Mouse (Mus musculus) embryonic facial prominence, embryonic 12.5 days (tissue): ENCODE measurements around the gene Thnsl1. TPM values are rescaled to one million over a fixed set of nuclear protein-coding genes. Genes with fewer than 3 reads are reported as not detected.

Experiments
- polyA plus RNA-seq: library from polyadenylated mRNA; unstranded; fragments of >200 nt; fragmentation: Nextera tagmentation; extraction: Ambion mirVana; gene quantifications from 2 replicates; pipeline ENCODE4 v1.2.1, GENCODE M21; 2016

Thnsl1 gene
- polyA plus RNA-seq, 1 experiment from 2014 or later, result 9.0 TPM

Other genes with a start within 250 kb of the Thnsl1 start
- gene Arhgap21, start 236.8 kb upstream of the Thnsl1 start, polyA plus RNA-seq, result 15.9 and 21.7 TPM in 2 replicates
- gene Enkur, start 359 bp upstream of the Thnsl1 start, polyA plus RNA-seq, result 0.54 TPM in 1 of 2 replicates, not detected in the other
- 0.13 and 0.14 TPM in 2 replicates for gene Gpr158, start 161.8 kb downstream of the Thnsl1 start, polyA plus RNA-seq